Mouse (Mus musculus): ENCODE measurements around the gene Fam149a. TPM values are rescaled to one million over a fixed set of nuclear protein-coding genes. Genes with fewer than 3 reads are reported as not detected.

The Fam149a gene
- polyA plus RNA-seq, 1 experiment from 2014 or later, result 5.6 TPM

GRCm38 (mm10) chr8:45294687-45295086, 87.4 kb downstream of the Fam149a start, which contains the start of gene Klkb1:
Gene Klkb1 (minus strand): TSS chr8:45294859.
- no peak within 1 kb of the TSS for H3K4me3 ChIP-seq
- 81% methylated on average over 7 of the region's 7 CpGs for WGBS
- H3K9ac ChIP-seq, result no peak within 1 kb of the TSS
- no peaks in the 10 kb centered on the region for H3K27me3 ChIP-seq (replicated peaks)
- no peak for ATAC-seq (ENCODE audit: extremely low read depth, insufficient number of reproducible peaks, low FRiP score, low TSS enrichment)
- H3K36me3 ChIP-seq, result no peaks in the 10 kb centered on the region
- no peak within 1 kb of the TSS for H3K27ac ChIP-seq (replicated peaks)
- H3K4me1 ChIP-seq, result no peaks in the 10 kb centered on the region
- H3K9me3 ChIP-seq, result no peaks in the 10 kb centered on the region
- H3K4me2 ChIP-seq, result no peak within 1 kb of the TSS

GRCm38 (mm10) chr8:45291790-45292189, 90.3 kb downstream of the Fam149a start:
- Histone ChIP-seq H3K4me1 (no peaks in the 10 kb centered on the region), H3K27me3 (replicated peaks) (no peaks in the 10 kb centered on the region), H3K9me3 (no peaks in the 10 kb centered on the region), H3K27ac (replicated peaks) (no peak overlapping the region), H3K36me3 (no peaks in the 10 kb centered on the region), H3K4me3 (no peak overlapping the region), H3K9ac (no peak overlapping the region), H3K4me2 (no peak overlapping the region)
- no peak for ATAC-seq (ENCODE audit: extremely low read depth, insufficient number of reproducible peaks, low FRiP score, low TSS enrichment)
- WGBS, result 70% methylated on average over 2 of the region's 2 CpGs

Other genes with a start within 250 kb of the Fam149a start
- 0.20 and 0.65 TPM in 2 replicates for gene F11, start 120.3 kb downstream of the Fam149a start, polyA plus RNA-seq (2015; fragmentation: Nextera tagmentation; extraction: Ambion mirVana)
- 0.09 TPM in 1 of 2 replicates, not detected in the other for gene Klkb1, start 87.4 kb downstream of the Fam149a start, polyA plus RNA-seq (2015; fragmentation: Nextera tagmentation; extraction: Ambion mirVana)
- gene Gm45753, start 73.8 kb downstream of the Fam149a start, polyA plus RNA-seq (2015; fragmentation: Nextera tagmentation; extraction: Ambion mirVana), result 0.05 and 0.15 TPM in 2 replicates
- gene Cyp4v3, start 49.1 kb downstream of the Fam149a start, polyA plus RNA-seq (2015; fragmentation: Nextera tagmentation; extraction: Ambion mirVana), result 0.48 and 0.66 TPM in 2 replicates
- gene Tlr3, start 28.8 kb upstream of the Fam149a start, polyA plus RNA-seq (2015; fragmentation: Nextera tagmentation; extraction: Ambion mirVana), result 1.8 TPM in 2 replicates
- gene Sorbs2, start 125.5 kb upstream of the Fam149a start, polyA plus RNA-seq (2015; fragmentation: Nextera tagmentation; extraction: Ambion mirVana), result 334 and 345 TPM in 2 replicates